Mouse (Mus musculus) right cerebral cortex, postnatal 25 days (tissue): ENCODE measurements around the gene Unc13a.

ENCODE experiments used
- DNase-seq: peaks from one replicate; pipeline ENCODE4 v3.0.0; 2022

Gene Unc13a

DNA sequence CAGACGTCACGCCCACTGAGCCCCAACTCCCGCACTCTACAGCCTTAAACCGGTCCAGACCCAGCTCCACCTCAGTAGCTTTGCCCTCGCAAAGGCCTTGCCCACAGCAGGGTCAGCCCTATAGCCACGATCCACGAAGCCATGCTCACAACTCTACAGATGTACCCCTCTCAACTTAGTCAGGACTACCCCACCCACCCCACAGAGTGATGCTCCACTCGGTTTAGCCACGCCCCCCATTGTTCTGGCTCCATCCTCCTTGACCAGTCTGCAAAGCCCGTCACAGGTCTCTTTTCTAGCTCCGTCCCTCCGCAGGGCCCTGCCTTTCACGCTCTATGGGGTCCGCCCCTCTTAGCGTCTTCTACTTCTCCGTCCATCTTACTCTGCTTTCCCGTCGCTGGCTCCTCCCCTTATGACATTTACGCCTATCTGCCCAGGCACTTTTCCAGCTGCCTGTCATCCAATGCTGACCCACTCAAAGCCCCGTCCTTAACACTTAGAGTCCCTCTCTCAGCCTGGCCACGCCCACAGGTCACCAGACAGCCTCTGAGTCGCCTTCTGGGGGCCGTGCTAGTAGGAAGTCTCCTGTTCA, 14.7 kb upstream of the Unc13a start:
- DNase-seq: no peak

DNA sequence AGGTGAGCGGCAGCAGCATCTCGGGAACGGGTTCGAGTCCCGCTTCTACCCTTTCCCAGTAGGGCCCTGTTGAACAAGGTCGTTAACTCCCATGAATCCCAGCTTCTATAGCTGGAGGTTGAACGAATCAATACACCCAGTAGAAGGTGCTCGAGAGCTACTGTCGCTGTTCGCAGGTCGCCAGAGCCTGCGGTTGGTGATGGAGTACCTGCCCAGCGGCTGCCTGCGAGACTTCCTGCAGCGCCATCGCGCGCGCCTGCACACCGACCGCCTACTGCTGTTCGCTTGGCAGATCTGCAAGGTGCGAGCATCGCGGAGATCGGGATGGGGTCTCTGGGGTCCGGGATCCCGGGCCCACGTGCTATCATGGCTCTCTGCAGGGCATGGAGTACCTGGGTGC, 14.0 kb upstream of the Unc13a start:
- DNase-seq: no peak

DNA sequence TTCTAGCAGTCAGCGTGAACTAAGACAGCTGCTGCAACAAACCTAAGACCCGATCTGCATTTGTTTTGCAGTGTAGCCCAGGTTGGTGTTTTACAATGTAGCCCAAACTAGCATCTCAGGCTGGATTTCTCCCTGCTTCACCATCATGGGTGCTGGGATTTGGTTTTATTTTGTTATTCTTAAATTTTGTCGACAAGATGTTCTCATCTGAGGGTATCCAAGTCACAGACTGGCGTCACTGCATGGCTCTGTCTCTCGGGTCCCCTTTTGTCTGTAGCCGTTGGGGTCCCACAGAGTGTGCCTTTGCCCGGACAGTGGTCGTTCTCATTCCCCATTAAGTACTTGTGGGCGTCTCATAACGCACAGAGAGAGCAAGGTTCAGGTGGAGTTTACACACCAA, 13.1 kb upstream of the Unc13a start:
- DNase-seq: no peak

DNA sequence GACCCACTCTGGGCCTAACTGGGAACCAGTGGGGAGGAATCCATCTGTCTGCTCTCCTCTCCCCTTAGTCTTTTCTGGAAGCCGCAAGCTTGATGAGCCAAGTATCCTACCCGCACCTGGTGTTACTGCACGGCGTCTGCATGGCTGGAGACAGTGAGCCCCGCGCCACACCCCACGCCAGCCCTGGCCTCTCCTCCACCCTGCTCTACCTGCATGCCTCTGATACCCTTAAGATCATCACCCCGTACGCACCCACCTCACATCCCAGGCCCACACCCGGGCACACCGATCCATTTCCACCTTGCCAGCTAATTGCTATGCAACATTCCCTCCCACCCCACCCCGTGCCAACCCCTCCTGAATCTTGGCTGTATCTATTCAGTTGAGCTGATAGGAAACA, 11.3 kb upstream of the Unc13a start:
- DNase-seq: no peak

DNA sequence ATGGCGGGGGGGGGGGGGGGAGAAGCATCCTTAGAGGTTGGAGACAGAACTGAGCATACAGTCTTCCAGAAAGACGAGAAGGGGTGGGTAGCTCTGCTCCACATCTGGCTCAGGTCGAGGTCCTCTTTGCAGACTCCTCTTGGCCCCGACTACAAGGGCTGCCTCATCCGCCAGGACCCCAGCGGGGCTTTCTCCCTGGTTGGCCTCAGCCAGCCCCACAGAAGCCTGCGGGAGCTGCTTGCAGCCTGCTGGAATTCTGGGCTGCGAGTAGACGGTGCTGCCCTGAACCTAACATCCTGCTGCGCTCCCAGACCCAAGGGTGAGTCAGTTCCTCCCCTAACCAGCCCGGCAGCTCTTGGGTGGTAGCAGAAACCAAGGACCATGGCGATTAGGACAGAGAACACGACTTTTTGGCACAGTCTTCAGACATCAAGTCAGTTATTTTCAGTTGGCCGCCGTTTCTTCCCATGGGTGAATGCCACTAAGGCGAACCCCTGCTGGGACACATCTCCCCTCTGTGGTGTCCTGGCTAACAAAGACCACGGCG, 9.9 kb upstream of the Unc13a start:
- no peak for DNase-seq

DNA sequence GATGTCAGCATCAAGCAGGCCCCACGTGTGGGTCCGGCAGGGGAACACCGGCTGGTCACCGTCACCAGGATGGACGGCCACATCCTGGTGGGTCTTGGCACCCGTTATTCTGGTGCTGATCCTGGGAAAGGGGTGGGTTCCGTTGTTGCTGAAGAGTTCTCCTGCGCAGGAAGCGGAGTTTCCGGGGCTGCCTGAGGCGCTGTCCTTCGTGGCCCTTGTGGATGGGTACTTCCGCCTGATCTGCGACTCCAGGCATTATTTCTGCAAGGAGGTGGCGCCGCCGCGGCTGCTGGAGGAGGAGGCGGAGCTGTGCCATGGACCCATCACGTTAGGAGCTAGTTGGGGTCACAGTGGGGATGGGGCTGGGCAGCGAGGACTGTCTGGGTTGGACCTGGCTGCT, 8.9 kb upstream of the Unc13a start:
- DNase-seq: no peak

DNA sequence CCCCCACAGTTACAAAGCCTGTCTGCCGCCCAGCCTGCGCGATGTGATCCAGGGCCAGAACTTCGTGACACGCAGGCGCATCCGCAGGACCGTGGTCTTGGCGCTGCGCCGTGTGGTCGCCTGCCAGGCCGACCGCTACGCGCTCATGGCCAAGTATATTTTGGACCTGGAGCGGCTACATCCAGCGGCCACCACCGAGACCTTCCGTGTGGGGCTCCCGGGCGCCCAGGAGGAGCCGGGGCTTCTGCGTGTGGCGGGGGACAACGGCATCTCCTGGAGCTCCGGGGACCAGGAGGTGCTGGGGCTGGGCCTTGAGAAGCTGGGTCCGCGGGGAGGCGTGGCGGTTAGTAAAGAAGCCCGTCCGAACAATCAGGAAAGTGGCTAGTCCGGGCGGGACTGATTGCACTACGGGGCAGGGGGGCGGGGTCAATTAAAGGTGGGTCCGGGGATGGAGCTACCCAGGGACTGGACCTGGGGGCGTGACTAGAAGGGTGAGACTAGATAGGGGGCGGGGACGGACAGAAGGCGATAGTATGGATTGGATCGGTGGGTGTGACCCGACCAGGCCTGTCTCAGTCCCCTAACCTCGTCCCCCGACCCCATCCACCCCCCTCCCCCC, 8.1 kb upstream of the Unc13a start:
- DNase-seq: no peak

DNA sequence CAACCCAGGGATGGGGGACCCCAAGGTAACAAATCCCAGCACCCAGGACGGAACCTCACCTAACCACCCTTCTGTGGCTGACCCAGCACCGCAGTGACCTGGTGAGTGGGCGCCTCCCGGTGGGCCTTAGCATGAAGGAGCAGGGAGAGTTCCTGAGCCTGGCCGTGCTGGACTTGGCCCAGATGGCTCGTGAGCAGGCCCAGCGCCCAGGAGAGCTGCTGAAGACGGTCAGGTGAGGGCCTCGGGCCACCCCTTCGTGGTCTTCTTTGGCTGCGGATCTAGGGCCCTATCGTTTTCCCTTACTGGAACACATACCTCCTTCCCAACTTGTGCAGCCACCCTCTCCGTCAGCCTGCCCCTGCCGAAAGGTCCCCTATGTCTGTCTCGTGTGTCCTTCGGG, 7.6 kb upstream of the Unc13a start:
- no peak for DNase-seq

DNA sequence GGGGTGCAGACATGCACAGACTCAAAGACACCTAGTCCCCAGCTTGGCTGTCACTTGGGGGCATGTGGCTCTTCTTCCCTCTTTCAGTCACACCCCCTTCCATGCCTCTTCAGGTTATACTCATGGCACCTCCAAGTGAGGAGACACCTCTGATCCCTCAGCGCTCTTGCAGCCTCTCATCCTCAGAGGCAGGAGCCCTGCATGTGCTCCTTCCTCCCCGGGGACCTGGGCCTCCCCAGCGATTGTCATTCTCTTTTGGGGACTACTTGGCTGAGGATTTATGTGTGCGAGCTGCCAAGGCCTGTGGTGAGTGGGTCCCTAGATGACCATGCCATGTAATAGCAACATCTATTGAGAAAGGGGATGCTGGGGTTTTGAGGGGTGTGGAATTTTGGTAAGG, 6.7 kb upstream of the Unc13a start:
- DNase-seq: no peak

DNA sequence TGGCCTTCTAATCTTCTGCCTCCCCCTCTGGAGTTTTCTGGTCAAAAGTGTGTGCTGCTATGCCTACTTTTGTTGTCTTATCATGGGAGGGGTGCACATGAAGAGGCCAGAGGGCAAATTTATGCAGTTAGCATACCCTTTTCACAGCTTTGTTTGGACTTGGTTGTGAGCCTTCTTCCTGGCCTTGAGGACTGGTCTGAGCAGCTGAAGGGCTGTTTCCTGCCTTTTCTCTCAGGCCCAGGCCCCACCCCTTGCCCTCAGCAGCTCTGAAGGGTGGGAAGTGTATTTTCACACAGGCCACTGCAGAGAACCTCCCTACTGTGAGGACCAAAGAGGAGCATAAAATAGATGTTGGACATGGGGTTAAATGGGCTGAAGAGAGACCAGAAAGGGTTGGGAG, 6.0 kb upstream of the Unc13a start:
- DNase-seq: no peak

DNA sequence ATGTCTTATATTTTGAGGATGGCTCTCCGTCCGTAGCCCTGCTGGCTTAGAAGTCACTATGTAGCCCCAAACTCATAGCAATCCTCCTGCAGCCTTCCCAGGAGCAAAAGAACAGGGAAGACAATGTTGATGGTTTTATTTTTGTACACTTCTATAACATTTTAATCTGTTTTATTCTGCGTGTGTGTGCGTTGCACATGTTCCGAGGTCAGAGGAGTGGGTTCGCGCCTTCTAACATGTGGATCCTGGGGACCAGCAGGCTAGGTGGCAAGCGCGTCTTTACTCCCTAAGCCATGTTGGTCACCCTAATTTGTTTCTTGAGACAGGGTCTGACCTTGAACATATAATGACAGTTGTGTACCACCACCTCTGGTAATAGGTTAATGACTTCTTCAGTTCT, 5.2 kb upstream of the Unc13a start:
- no peak for DNase-seq

DNA sequence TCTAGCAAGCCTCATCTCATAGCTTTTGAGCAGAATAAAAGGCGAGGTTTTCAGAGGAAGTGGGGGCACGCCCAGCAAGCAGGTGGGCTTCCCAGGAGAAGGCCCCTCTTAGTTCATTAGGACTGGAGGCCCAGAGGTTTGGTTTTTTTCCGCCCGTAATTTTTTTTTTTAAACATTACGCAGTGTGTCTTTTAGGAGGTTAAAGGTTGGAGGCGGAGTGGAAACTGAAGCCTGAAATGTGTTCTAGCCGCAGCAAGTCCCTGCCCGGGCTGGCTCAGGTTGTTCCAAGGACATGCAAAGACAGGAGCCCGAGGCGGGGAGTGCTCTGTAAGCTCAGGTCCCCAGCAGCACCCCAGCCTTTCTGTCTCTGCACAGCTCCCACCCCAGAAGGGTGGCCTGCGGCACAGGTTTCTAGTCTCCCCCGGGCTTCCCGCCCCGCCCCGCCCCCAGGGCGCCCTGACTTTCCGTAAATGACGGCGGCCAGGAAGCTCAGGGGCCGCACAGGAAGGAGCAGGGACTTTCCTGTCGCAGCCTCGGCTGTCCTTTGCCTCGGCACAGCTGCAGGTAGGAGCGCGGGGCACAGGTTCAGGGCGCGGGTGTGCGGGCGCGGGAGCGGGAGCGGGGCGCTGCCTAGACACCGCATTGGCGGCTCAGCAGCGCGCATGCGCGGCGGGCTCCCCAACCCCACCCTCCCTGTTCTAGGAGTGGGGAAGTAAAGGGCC, 4.6 kb upstream of the Unc13a start, which contains the start of gene Jak3:
Gene Jak3 (plus strand): TSS at position 277 of the 722 bp plus-strand sequence.
- peak; percentile 70 for DNase-seq

DNA sequence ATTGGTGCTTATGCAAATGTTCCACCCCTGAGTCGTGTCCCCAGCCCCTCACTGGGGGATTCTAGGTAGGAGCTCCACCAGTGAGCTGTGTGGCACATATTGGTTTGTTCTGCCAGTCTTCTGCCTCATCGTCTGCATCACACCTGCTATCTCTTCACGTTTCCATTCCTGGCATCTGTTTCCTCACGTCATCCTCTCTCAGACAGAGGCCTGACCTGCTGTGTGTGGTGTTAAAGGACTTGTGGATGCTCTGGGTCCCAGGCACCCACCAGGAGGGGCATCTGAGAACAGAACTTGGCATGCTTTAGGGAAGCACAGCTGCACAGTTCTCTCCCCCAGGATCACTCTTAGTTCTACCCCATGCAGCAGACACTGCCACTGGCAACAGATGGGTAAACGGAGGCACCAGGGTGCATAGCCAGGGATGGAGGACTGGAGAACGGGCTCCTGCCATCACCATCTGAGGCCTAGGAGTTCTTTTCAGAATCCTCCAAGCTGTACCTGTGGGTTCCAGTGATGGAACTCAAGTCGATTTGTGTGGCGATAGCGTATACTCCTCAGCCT, 4.0 kb upstream of the Unc13a start:
- DNase-seq: no peak

DNA sequence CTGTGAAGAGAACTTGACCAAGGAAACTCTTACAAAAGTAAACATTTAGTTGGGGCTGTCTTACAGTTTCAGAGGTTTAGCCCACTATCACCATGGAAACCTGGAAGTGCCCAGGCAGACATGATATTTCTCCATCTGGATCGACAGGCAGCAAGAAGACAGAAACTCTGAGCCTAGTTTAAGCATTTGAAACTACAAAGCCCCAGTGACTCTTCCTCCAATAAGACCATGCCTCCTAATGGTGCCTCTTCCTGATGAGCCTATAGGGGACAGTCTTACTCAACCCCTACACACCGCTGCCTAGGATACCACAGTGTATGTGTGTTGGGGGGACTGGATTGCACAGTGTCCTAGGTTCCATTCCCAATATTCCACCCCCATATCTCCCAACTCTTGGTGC, 2.5 kb upstream of the Unc13a start:
- DNase-seq: no peak

DNA sequence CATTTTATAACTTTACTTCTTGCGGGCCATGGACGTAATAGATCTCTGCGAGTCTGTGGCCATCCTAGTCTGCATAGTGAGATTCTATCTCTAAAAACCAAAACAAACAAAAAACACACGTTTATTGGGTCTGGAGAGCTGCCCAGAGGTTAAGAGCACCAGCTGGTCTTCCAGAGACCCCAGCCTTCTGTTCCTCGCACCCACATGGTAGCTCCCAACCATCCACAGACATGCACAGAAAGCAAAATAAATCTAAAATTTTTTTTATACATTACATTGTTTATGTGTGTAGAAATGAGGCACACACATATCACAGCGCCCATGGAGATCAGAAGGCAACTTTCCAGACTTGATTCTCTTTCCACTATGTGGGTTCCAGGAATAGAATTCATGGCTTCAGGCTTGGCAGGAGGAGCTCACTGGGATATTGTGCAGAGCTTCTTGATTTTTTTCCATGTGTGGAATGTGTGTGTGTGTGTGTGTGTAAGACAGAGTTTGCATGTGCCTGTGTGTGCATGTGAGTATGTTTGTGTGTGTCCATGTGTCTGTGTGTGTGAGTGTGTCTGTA, 695 bp upstream of the Unc13a start:
- DNase-seq: no peak

DNA sequence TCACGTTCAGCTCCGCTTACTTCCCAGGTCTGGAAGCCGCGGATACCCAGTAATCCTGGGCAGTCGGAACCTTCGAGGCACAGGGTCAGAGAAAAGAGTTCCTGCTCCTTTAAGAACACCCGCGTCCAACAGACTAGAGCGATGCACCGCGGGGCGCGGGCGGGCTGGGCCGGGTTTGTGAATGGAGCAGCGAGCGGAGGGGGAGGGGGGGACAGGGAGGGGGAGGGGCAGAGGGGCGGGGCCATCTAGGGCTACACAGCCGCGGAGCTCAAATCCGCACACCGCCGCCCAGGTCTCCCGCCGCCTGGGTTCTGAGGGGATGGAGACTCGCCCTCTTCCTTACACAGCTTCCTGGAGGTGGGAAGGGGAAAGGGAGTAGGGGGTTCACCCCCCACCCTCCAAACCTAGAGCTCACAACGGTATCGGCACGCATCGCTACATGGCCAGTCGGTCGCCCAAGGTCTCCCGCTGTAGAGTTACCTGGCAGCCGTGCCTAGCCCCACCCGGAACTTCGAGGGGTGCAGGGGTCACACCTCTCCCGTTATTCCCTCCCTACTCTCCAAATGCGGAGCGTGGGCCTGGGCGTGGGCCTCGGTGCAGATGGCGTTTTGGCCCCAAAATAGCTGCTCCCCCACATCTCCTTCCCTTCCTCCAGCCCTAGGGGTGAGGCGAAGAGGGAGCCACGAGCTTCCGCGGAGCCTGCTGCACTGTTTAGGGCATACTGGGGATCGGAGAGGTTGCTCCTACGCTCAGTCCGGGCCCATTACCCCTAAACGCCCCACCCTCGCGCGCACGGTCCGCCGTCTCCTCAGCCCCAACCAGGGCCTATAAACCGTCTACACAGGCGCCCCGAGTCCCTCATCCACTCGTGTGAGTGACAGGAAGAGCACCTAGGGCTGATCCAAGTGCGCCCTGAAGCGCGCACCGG, 672 bp downstream of the Unc13a start:
- DNase-seq: peak; percentile 73

DNA sequence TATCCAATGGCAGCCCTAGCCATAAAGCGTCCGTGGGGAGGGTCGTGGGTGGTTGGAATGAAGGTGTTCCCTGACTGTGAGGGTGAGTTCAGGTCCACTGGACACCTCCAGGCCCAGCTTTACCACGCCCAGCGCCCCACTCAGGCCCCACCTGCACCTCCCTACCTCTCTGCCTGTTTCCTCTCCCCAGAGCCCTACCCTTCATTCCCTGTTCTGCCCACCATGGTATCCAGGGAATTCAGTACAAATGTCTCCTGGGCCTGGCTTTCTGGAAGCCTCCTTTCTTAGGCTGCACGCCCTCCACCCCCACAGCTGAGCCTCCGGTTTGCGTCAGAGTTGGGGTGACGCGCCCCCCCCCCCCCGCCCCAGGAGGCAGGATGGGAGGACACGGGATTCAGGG, 1.4 kb downstream of the Unc13a start:
- DNase-seq: peak; percentile 54

DNA sequence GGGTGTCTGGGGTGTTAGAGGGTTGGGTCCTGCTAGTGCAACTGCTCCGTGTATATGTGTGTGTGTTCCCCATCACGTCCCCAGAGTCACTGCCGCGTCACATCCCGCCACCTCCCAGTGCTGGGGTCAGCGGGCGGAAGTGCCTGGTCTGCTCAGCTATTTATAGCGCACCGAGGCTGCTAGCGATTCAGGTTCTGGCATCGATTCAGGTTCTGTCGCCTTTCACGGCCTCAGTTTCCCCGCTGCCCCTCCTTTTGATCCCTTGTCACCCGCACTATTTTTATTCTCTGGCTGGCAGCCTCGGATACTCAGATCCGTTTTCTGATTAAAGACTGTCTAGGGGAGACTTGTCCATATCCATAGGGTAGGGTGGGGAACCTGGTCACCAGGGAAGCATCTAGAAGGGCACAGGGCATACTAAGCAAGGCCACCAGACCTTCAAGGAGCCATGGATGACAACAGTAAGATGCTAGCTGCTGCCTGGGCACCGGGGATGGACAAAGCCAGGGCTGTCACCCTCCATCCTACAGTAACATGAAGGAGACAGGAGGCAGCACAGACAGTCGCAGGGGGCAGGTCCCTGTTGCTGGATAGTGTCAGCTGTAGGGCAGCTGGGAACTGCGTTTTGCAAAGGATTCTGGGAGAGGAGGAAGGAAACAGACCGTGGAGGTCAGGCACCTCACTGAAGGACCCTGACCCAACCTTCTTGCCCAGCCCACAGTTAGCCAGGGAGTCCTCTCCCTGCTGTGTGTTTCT, 3.2 kb downstream of the Unc13a start:
- DNase-seq: no peak

DNA sequence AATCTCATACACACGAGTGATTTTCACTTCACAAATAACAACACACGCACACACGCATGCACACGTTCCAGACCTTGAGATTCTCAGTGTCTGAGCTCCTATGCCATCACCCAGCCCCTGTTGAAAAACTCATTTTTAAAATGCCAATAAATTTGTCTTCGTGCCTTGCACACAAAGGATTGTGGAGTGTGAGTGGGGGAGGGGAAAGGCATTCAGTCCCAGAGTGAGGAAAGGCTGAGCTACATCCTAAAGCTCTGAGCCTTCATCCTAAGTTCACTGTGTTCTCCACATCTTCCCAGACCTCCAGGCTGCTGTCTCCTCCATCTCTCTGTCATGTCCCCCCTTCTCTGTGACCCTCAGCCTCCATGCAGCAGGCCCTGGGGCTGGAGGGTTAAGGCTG, 4.3 kb downstream of the Unc13a start:
- DNase-seq: no peak

DNA sequence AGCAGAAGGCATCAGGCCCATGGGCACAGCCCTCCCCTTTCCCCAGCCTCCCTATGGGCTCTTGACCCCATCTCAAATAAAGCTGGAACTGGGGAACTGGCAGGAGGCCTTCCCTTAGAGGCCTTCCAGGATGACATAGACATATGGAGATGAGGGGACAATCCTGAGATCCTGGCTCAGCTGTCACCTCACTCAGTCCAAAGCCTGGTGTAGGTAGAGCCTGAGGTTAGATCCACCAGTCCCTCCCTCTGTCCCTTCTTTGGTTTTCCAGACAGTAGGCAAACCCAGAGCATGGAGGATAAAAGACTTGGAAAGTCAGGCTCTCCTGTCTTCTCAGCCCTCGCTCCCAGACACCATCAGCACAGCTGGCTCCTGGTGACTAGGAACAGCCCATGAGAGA, 4.7 kb downstream of the Unc13a start:
- no peak for DNase-seq

DNA sequence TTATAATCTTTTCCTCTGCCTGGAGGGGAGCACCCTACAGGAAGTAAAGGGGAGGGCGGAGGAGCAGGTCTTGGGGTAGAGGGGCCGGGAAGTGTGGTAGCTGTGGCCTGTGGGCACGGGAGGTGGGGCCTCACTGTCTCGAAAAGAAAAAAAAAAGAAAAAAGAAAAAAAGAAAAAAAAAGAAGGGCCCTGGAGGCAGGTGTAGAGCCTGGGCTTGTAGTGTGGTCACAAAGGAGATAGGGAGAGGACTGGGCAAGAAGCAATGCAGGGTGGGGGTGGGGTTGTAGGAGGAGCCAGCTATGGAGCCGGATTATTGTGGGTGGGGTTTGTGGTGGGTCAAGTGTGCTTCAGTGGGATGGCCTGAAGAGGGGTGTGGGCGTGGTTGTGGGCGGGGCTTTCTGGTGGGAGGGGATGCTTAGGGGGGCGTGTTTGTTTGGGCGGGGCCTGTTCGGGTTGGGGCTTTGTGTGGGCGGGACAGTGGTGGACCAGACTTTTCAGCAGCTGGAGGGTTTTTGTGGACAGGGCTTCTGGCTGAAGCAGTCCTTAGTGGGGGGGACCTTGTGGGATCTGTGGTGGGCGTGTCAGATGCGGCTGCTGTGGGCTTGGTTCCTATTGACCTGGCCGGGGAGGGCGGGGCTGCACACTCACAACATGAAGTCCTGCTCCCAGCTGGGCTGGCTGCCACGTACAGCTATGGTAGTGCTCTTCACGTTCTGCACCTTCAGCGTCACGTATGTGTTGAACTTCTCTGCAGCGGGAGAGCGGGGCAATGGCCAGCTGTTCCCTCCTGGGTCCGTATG, 6.0 kb downstream of the Unc13a start:
- DNase-seq: no peak
